Mouse (Mus musculus) neural tube, embryonic 14.5 days (tissue): ENCODE measurements around the gene Gm20518. TPM values are rescaled to one million over a fixed set of nuclear protein-coding genes. Genes with fewer than 3 reads are reported as not detected.

Experiments used
- ATAC-seq: fragments of 200-750 bp; cut with Nextera tagmentation; 2 replicates; pipeline ENCODE4 v1.8.0; 2017; ENCODE audit warnings: low read depth, mild to moderate bottlenecking, moderate TSS enrichment, moderate library complexity
- H3K27ac ChIP-seq: fragments of 300-500 bp; sonication (generic); 2 replicates; pipeline ENCODE4 v1.5.1; 2014; ENCODE audit warnings: low read depth, mild to moderate bottlenecking, control low read depth, low read length, moderate library complexity, mixed read lengths
- H3K27me3 ChIP-seq: fragments of 300-500 bp; sonication (generic); 2 replicates; pipeline ENCODE4 v1.6.1; 2014; ENCODE audit warnings: low read length; ENCODE audit not compliant: control insufficient read depth, insufficient read depth
- H3K36me3 ChIP-seq: fragments of 300-500 bp; sonication (generic); 2 replicates; pipeline ENCODE4 v1.6.1; 2014; ENCODE audit warnings: low read length, mixed read lengths; ENCODE audit not compliant: control insufficient read depth, insufficient read depth
- H3K4me1 ChIP-seq: fragments of 300-500 bp; sonication (generic); 2 replicates; pipeline ENCODE4 v1.6.1; 2014; ENCODE audit warnings: low read length; ENCODE audit not compliant: control insufficient read depth, insufficient read depth
- H3K4me2 ChIP-seq: fragments of 300-500 bp; sonication (generic); 2 replicates; pipeline ENCODE4 v1.6.1; 2014; ENCODE audit warnings: mild to moderate bottlenecking, low read depth, low read length, control low read depth
- H3K4me3 ChIP-seq: fragments of 300-500 bp; sonication (generic); 2 replicates; pipeline ENCODE4 v1.5.1; 2014; ENCODE audit warnings: low read depth, low read length, control low read depth, mixed read lengths
- H3K9ac ChIP-seq: fragments of 300-500 bp; sonication (generic); replicated peaks from 2 replicates; pipeline ENCODE4 v1.6.1; 2014; ENCODE audit warnings: low read depth, mild to moderate bottlenecking, control low read depth, low read length, mixed read lengths
- H3K9me3 ChIP-seq: fragments of 300-500 bp; sonication (generic); 2 replicates; pipeline ENCODE4 v1.6.1; 2016; ENCODE audit warnings: low read length; ENCODE audit not compliant: control insufficient read depth
- WGBS: fragments of 180-500 bp; shearing (Covaris S2); extraction: QIAGEN DNeasy Blood & Tissue Kit; methylation state at CpG from one replicate; pipeline ENCODE4 v1.1.7; 2014; 5-methylcytosine and 5-hydroxymethylcytosine counted together
- polyA plus RNA-seq: library from polyadenylated mRNA; unstranded; fragments of >200 nt; fragmentation: Nextera tagmentation; extraction: Ambion mirVana; gene quantifications from 2 replicates; pipeline ENCODE4 v1.2.1, GENCODE M21; 2014

Gene Gm20518
- polyA plus RNA-seq, 1 experiment from 2014 or later, result 0.36 TPM

GRCm38 (mm10) chr16:17799584-17799983 is 91.9 kb downstream of the Gm20518 start:
- H3K27ac ChIP-seq, result no peak overlapping the region
- no peak overlapping the region for H3K4me3 ChIP-seq
- peaks cover 33% of the 10 kb centered on the region for H3K4me1 ChIP-seq
- H3K4me2 ChIP-seq, result no peak overlapping the region
- H3K9ac ChIP-seq, result no peak overlapping the region
- H3K9me3 ChIP-seq, result no peaks in the 10 kb centered on the region
- no peaks in the 10 kb centered on the region for H3K36me3 ChIP-seq
- H3K27me3 ChIP-seq, result peaks cover 82% of the 10 kb centered on the region
- ATAC-seq, result no peak

GRCm38 (mm10) chr16:17798321-17799180 is 92.9 kb downstream of the Gm20518 start:
- Histone ChIP-seq H3K9ac (peak overlapping the region; percentile 53; the same call in 1 of the 2 replicates), H3K9me3 (no peaks in the 10 kb centered on the region), H3K36me3 (no peaks in the 10 kb centered on the region), H3K27ac (no peak overlapping the region), H3K4me1 (peaks cover 28% of the 10 kb centered on the region), H3K27me3 (peaks cover 72% of the 10 kb centered on the region), H3K4me2 (peak overlapping the region; percentile 76), H3K4me3 (peak overlapping the region; percentile 39; the same call in 1 of the 2 replicates)
- ATAC-seq, result no peak
- 1% methylated on average over 23 of the region's 45 CpGs for whole genome bisulfite sequencing

- Histone ChIP-seq H3K4me1 (peaks cover 21% of the 10 kb centered on the region), H3K9me3 (no peaks in the 10 kb centered on the region), H3K27me3 (peaks cover 66% of the 10 kb centered on the region), H3K27ac (no peak overlapping the region), H3K4me3 (peak overlapping the region; percentile 39; the same call in 1 of the 2 replicates), H3K9ac (peak overlapping the region; percentile 53; the same call in 1 of the 2 replicates), H3K36me3 (no peaks in the 10 kb centered on the region), H3K4me2 (peak overlapping the region; percentile 76)
- ATAC-seq, result peak; percentile 13; the same call in 1 of the 2 replicates
- WGBS, result 5% methylated on average over 29 of the region's 29 CpGs
Measured at GRCm38 (mm10) chr16:17797812-17798311, 93.6 kb downstream of the Gm20518 start.

GRCm38 (mm10) chr16:17796971-17797811 is 94.3 kb downstream of the Gm20518 start, which contains the start of gene Scarf2:
Gene Scarf2, plus strand, starts transcription at chr16:17797282.
- ATAC-seq, result peak; percentile 23; the same call in 1 of the 2 replicates

GRCm38 (mm10) chr16:17796519-17796918 is 95.0 kb downstream of the Gm20518 start:
- H3K4me2 ChIP-seq, result peak overlapping the region; percentile 76
- H3K27me3 ChIP-seq, result peaks cover 53% of the 10 kb centered on the region
- H3K4me3 ChIP-seq, result peak overlapping the region; percentile 39
- peaks cover 11% of the 10 kb centered on the region; the same call in 1 of the 2 replicates for H3K36me3 ChIP-seq
- H3K4me1 ChIP-seq, result peaks cover 14% of the 10 kb centered on the region
- no peaks in the 10 kb centered on the region for H3K9me3 ChIP-seq
- H3K27ac ChIP-seq, result no peak overlapping the region
- no peak for ATAC-seq
- H3K9ac ChIP-seq, result no peak overlapping the region

More at GRCm38 (mm10) chr16:17796971-17797811, 94.3 kb downstream of the Gm20518 start, which contains the start of gene Scarf2:
- peak within 1 kb of the TSS; percentile 76 for H3K4me2 ChIP-seq
- H3K27me3 ChIP-seq, result peaks cover 59% of the 10 kb centered on the region
- no peaks in the 10 kb centered on the region for H3K9me3 ChIP-seq
- under 1% methylated on average over 65 of the region's 81 CpGs for WGBS
- H3K27ac ChIP-seq, result no peak within 1 kb of the TSS; the same call in 1 of the 2 replicates
- peaks cover 6% of the 10 kb centered on the region; the same call in 1 of the 2 replicates for H3K36me3 ChIP-seq
- peak within 1 kb of the TSS; percentile 39 for H3K4me3 ChIP-seq
- peaks cover 15% of the 10 kb centered on the region for H3K4me1 ChIP-seq
- H3K9ac ChIP-seq, result peak within 1 kb of the TSS; percentile 53

GRCm38 (mm10) chr16:17795643-17796042 is 95.8 kb downstream of the Gm20518 start:
- H3K36me3 ChIP-seq, result peaks cover 14% of the 10 kb centered on the region; the same call in 1 of the 2 replicates
- 77% methylated on average over 5 of the region's 5 CpGs for WGBS
- H3K9ac ChIP-seq, result no peak overlapping the region
- H3K27ac ChIP-seq, result no peak overlapping the region
- no peak for ATAC-seq
- H3K9me3 ChIP-seq, result no peaks in the 10 kb centered on the region
- no peak overlapping the region for H3K4me3 ChIP-seq
- H3K4me1 ChIP-seq, result peaks cover 14% of the 10 kb centered on the region
- H3K27me3 ChIP-seq, result peaks cover 44% of the 10 kb centered on the region
- no peak overlapping the region for H3K4me2 ChIP-seq

- Histone ChIP-seq H3K9ac (no peak overlapping the region), H3K9me3 (no peaks in the 10 kb centered on the region), H3K4me2 (no peak overlapping the region), H3K27me3 (peaks cover 31% of the 10 kb centered on the region), H3K27ac (no peak overlapping the region), H3K4me3 (no peak overlapping the region), H3K4me1 (peaks cover 14% of the 10 kb centered on the region), H3K36me3 (peaks cover 24% of the 10 kb centered on the region)
- ATAC-seq, result no peak
- WGBS, result 92% methylated on average over 4 of the region's 4 CpGs
Measured at GRCm38 (mm10) chr16:17794047-17794446, 97.4 kb downstream of the Gm20518 start.

- peaks cover 7% of the 10 kb centered on the region; the same call in 1 of the 2 replicates for H3K4me1 ChIP-seq
- H3K36me3 ChIP-seq, result peaks cover 34% of the 10 kb centered on the region
- no peak for ATAC-seq
- H3K4me2 ChIP-seq, result no peak overlapping the region
- peaks cover 20% of the 10 kb centered on the region for H3K27me3 ChIP-seq
- H3K4me3 ChIP-seq, result no peak overlapping the region
- no peak overlapping the region for H3K27ac ChIP-seq
- H3K9ac ChIP-seq, result no peak overlapping the region
- no peaks in the 10 kb centered on the region for H3K9me3 ChIP-seq
- 40% methylated on average over 3 of the region's 3 CpGs for WGBS
Measured at GRCm38 (mm10) chr16:17792728-17793127, 98.7 kb downstream of the Gm20518 start.
